Mouse (Mus musculus) CH12.LX (cell line): ENCODE data around the gene Nkx2-1. TPM values are rescaled to one million over a fixed set of nuclear protein-coding genes. Genes with fewer than 3 reads are reported as not detected.

Experiments used
- DNase-seq: peaks from one replicate; pipeline ENCODE4 v3.0.0-alpha.2; 2013; ENCODE audit errors: extremely low read depth
- H3K27ac ChIP-seq: 2 replicates; pipeline ENCODE4 v1.5.1; 2012; ENCODE audit warnings: low read depth, mild to moderate bottlenecking, control low read depth, moderate library complexity; ENCODE audit not compliant: insufficient read depth
- H3K27me3 ChIP-seq: replicated peaks from 2 replicates; pipeline ENCODE3; 2012; ENCODE audit warnings: inconsistent platforms
- H3K36me3 ChIP-seq, 2 experiments: replicated peaks in 1 of 2; 2 replicates each; pipeline versions ENCODE3 to v1.6.1; 2012; ENCODE audit warnings: inconsistent platforms in 1 of 2, low read length in 1 of 2, mild to moderate bottlenecking in 1 of 2, mixed read lengths in 1 of 2, moderate library complexity in 1 of 2; ENCODE audit not compliant: control insufficient read depth in 1 of 2, insufficient read depth in 1 of 2
- H3K4me1 ChIP-seq, 2 experiments: 2 replicates each; pipeline ENCODE4 v1.6.1; 2012; ENCODE audit warnings: inconsistent platforms in 1 of 2, moderate library complexity in 1 of 2; ENCODE audit not compliant: insufficient read depth in 2 of 2, control insufficient read depth in 1 of 2
- H3K4me2 ChIP-seq: 2 replicates; pipeline ENCODE4 v1.6.1; 2012; ENCODE audit warnings: low read depth, mild to moderate bottlenecking, control low read depth; ENCODE audit not compliant: poor library complexity, insufficient read depth, severe bottlenecking
- H3K4me3 ChIP-seq, 3 experiments: fragments of 150-350 bp in 1 of 3; sonication (generic) in 1 of 3; replicated peaks in 1 of 3; 2 replicates each; pipeline versions ENCODE3 to v1.5.1; 2011 to 2012; ENCODE audit warnings: low read depth in 2 of 3, low read length in 2 of 3, mild to moderate bottlenecking in 2 of 3, moderate library complexity in 2 of 3, control low read depth in 1 of 3, improper control_type of control experiment in 1 of 3, inconsistent platforms in 1 of 3, mixed read lengths in 1 of 3; ENCODE audit not compliant: poor library complexity in 1 of 3
- H3K79me2 ChIP-seq: replicated peaks from 2 replicates; pipeline ENCODE4 v1.6.1; 2012; ENCODE audit warnings: mild to moderate bottlenecking, moderate library complexity; ENCODE audit not compliant: control insufficient read depth, poor library complexity, insufficient read depth, severe bottlenecking; ENCODE audit errors: extremely low read depth
- H3K9ac ChIP-seq: 2 replicates; pipeline ENCODE4 v1.6.1; 2012; ENCODE audit warnings: low read depth, mild to moderate bottlenecking, control low read depth, moderate library complexity; ENCODE audit not compliant: insufficient read depth
- H3K9me3 ChIP-seq: replicated peaks from 2 replicates; pipeline ENCODE3; 2012; ENCODE audit warnings: low read length, inconsistent platforms, mixed read lengths
- E2F4 ChIP-seq: IDR thresholded peaks from 2 replicates; pipeline ENCODE4 v1.6.1; 2011; ENCODE audit warnings: low read depth, low read length, improper control_type of control experiment; ENCODE audit not compliant: insufficient replicate concordance
- ETS1 ChIP-seq: conservative IDR thresholded peaks from 2 replicates; pipeline ENCODE4 v1.6.1; 2012; ENCODE audit warnings: low read depth, mild to moderate bottlenecking, inconsistent platforms, low read length, improper control_type of control experiment, moderate library complexity
- GABPA ChIP-seq: IDR thresholded peaks from 2 replicates; pipeline ENCODE4 v1.6.1; 2012; ENCODE audit warnings: low read depth, low read length, improper control_type of control experiment, inconsistent platforms; ENCODE audit not compliant: insufficient replicate concordance
- IRF4 ChIP-seq: IDR thresholded peaks from 2 replicates; pipeline ENCODE4 v1.6.1; 2014; ENCODE audit warnings: low read depth, mild to moderate bottlenecking, inconsistent platforms, low read length, improper control_type of control experiment
- JUN ChIP-seq: IDR thresholded peaks from 2 replicates; pipeline ENCODE4 v1.6.1; 2011; ENCODE audit warnings: low read depth, mild to moderate bottlenecking, low read length, improper control_type of control experiment, moderate library complexity; ENCODE audit not compliant: insufficient read depth
- JUND ChIP-seq: conservative IDR thresholded peaks from 2 replicates; pipeline ENCODE4 v1.6.1; 2011; ENCODE audit warnings: low read depth, low read length, improper control_type of control experiment
- KAT2A ChIP-seq: IDR thresholded peaks from 2 replicates; pipeline ENCODE4 v1.6.1; 2012; ENCODE audit warnings: low read length, improper control_type of control experiment, inconsistent platforms; ENCODE audit not compliant: insufficient replicate concordance
- MAFK ChIP-seq: IDR thresholded peaks from 2 replicates; pipeline ENCODE4 v1.6.1; 2011; ENCODE audit warnings: low read length, improper control_type of control experiment; ENCODE audit not compliant: insufficient replicate concordance
- MAX ChIP-seq: IDR thresholded peaks from 2 replicates; pipeline ENCODE4 v1.6.1; 2011; ENCODE audit warnings: low read length, improper control_type of control experiment
- MXI1 ChIP-seq: IDR thresholded peaks from 2 replicates; pipeline ENCODE4 v1.6.1; 2011; ENCODE audit warnings: mild to moderate bottlenecking, low read depth, low read length, improper control_type of control experiment
- MYC ChIP-seq: IDR thresholded peaks from 2 replicates; pipeline ENCODE4 v1.6.1; 2011; ENCODE audit warnings: low read depth, mild to moderate bottlenecking, improper control_type of control experiment, low read length
- NELFE ChIP-seq: IDR thresholded peaks from 2 replicates; pipeline ENCODE4 v1.6.1; 2011; ENCODE audit warnings: low read depth, low read length, improper control_type of control experiment
- PAX5 ChIP-seq: IDR thresholded peaks from 2 replicates; pipeline ENCODE4 v1.6.1; 2012; ENCODE audit warnings: low read length, inconsistent platforms, mixed read lengths
- POLR2A ChIP-seq: IDR thresholded peaks from 2 replicates; pipeline ENCODE4 v1.6.1; 2011; ENCODE audit warnings: low read depth, mild to moderate bottlenecking, improper control_type of control experiment, low read length
- RAD21 ChIP-seq: IDR thresholded peaks from 2 replicates; pipeline ENCODE4 v1.6.1; 2011; ENCODE audit warnings: low read depth, mild to moderate bottlenecking, low read length, improper control_type of control experiment, moderate library complexity
- SMC3 ChIP-seq: IDR thresholded peaks from 2 replicates; pipeline ENCODE4 v1.6.1; 2011; ENCODE audit warnings: low read depth, low read length, improper control_type of control experiment
- TBP ChIP-seq: conservative IDR thresholded peaks from 2 replicates; pipeline ENCODE4 v1.6.1; 2011; ENCODE audit warnings: low read depth, low read length, improper control_type of control experiment
- TCF12 ChIP-seq: IDR thresholded peaks from 2 replicates; pipeline ENCODE4 v1.6.1; 2014; ENCODE audit warnings: low read depth, mild to moderate bottlenecking, inconsistent platforms, low read length, improper control_type of control experiment
- UBTF ChIP-seq: IDR thresholded peaks from 2 replicates; pipeline ENCODE4 v1.6.1; 2012; ENCODE audit warnings: low read depth, mild to moderate bottlenecking, inconsistent platforms, low read length, improper control_type of control experiment, moderate library complexity
- USF2 ChIP-seq: conservative IDR thresholded peaks from 2 replicates; pipeline ENCODE4 v1.6.1; 2011; ENCODE audit warnings: low read depth, low read length, improper control_type of control experiment
- ZNF384 ChIP-seq: IDR thresholded peaks from 2 replicates; pipeline ENCODE4 v1.6.1; 2012; ENCODE audit warnings: low read depth, low read length, improper control_type of control experiment, inconsistent platforms
- dilution Hi-C: fragments of 300-500 bp; cut with MboI; formaldehyde crosslinking; loops from 2 replicates; pipeline ENCODE4 v1.14.3; 2020; ENCODE audit warnings: low sequenced_read_pairs; ENCODE audit not compliant: extremely low pct_unique_long_range_greater_than_20kb, extremely low pct_ligation_motif_present
- in situ Hi-C: fragments of 300-500 bp; cut with MboI; formaldehyde crosslinking; loops from 3 replicates; pipeline ENCODE4 v1.14.3; 2019; ENCODE audit warnings: low sequenced_read_pairs, low pct_ligation_motif_present, low pct_unique_long_range_greater_than_20kb, mixed read lengths
- polyA plus RNA-seq: library from polyadenylated mRNA; unstranded; fragments of >175 nt; gene quantifications from 2 replicates; pipeline ENCODE4 v1.2.1, GENCODE M21; 2012; ENCODE audit warnings: low read depth; ENCODE audit not compliant: insufficient read length
- total RNA-seq, 2 experiments: library from RNA; depleted of rRNA; stranded (reverse); fragments of 300-350 nt in 1 of 2; fragments of >200 nt in 1 of 2; gene quantifications; 2 replicates each; pipeline ENCODE4 v1.2.3; 2012 to 2014

Nkx2-1 gene
- total and polyA plus RNA-seq, 3 experiments: not detected

GRCm38 (mm10) chr12:56522191-56522590, 14.5 kb downstream of the Nkx2-1 start:
- H3K9ac ChIP-seq: no peak overlapping the region
- H3K4me2 ChIP-seq: no peak overlapping the region
- H3K36me3 ChIP-seq: no peaks in the 10 kb centered on the region
- no peak overlapping the region for H3K4me3 ChIP-seq
- H3K27ac ChIP-seq: no peak overlapping the region
- H3K9me3 ChIP-seq: no peaks in the 10 kb centered on the region
- no peak for TF ChIP-seq ZNF384
- no peak for TF ChIP-seq GABPA
- TF ChIP-seq NELFE: no peak
- no peak for TF ChIP-seq ETS1
- no peak for TF ChIP-seq TBP
- no peak for TF ChIP-seq KAT2A
- TF ChIP-seq USF2: no peak
- TF ChIP-seq MXI1: no peak
- no peak for TF ChIP-seq TCF12
- no peak for TF ChIP-seq UBTF
- TF ChIP-seq RAD21: no peak
- no peak for TF ChIP-seq MAFK
- no peak for TF ChIP-seq JUND
- no peak for TF ChIP-seq E2F4
- no peak for TF ChIP-seq SMC3
- no peak for TF ChIP-seq MYC
- no peak for TF ChIP-seq POLR2A
- TF ChIP-seq MAX: no peak
- TF ChIP-seq IRF4: no peak
- dilution Hi-C loops: no loop called here
- no peak for DNase-seq
- H3K4me1 ChIP-seq: peaks cover 0 to 8% of the 10 kb centered on the region in 2 experiments; a peak in 2 of 4 replicates
- no peaks in the 10 kb centered on the region for H3K27me3 ChIP-seq
- in situ Hi-C loops: loop anchor here (10.0 kb wide), 1 partner anchor 277 kb away; no protein-coding TSS in a partner anchor
- no peaks in the 10 kb centered on the region for H3K79me2 ChIP-seq

GRCm38 (mm10) chr12:56521106-56521840, 15.4 kb downstream of the Nkx2-1 start:
- Histone ChIP-seq H3K27me3 (no peaks in the 10 kb centered on the region), H3K9me3 (no peaks in the 10 kb centered on the region), H3K4me2 (no peak overlapping the region), H3K9ac (no peak overlapping the region), H3K27ac (no peak overlapping the region), H3K4me1 (peaks cover 0 to 8% of the 10 kb centered on the region in 2 experiments; a peak in 2 of 4 replicates), H3K36me3 (no peaks in the 10 kb centered on the region), H3K4me3 (no peak overlapping the region), H3K79me2 (no peaks in the 10 kb centered on the region)
- TF ChIP-seq UBTF: no peak
- no peak for TF ChIP-seq JUN
- TF ChIP-seq PAX5: no peak
- TF ChIP-seq IRF4: no peak
- DNase-seq: no peak
- in situ Hi-C loops (loop anchor here (10.0 kb wide), 1 partner anchor 276 kb away; no protein-coding TSS in a partner anchor), dilution Hi-C loops (no loop called here)
